Mouse (Mus musculus) olfactory bulb, adult 2 months (tissue): ENCODE results near the gene Rybp. TPM values are rescaled to one million over a fixed set of nuclear protein-coding genes. Genes with fewer than 3 reads are reported as not detected.

ENCODE experiments used
- H3K27ac ChIP-seq: fragments of 200-500 bp; 2 replicates; pipeline ENCODE4 v1.5.1; 2012; ENCODE audit warnings: low read depth, low read length; ENCODE audit not compliant: insufficient read depth
- H3K4me1 ChIP-seq: fragments of 200-500 bp; 2 replicates; pipeline ENCODE4 v1.6.1; 2012; ENCODE audit warnings: low read length; ENCODE audit not compliant: control insufficient read depth, insufficient read depth
- H3K4me3 ChIP-seq: fragments of 200-500 bp; 2 replicates; pipeline ENCODE4 v1.5.1; 2012; ENCODE audit warnings: mild to moderate bottlenecking, low read depth, low read length, moderate library complexity; ENCODE audit not compliant: insufficient read depth
- CTCF ChIP-seq: fragments of 200-500 bp; IDR thresholded peaks from 2 replicates; pipeline ENCODE4 v1.5.1; 2012; ENCODE audit warnings: low read depth, mild to moderate bottlenecking, low read length, moderate library complexity; ENCODE audit not compliant: insufficient read depth
- POLR2A ChIP-seq: fragments of 200-500 bp; IDR thresholded peaks from 2 replicates; pipeline ENCODE4 v1.6.1; 2012; ENCODE audit warnings: mild to moderate bottlenecking, low read depth, low read length, moderate library complexity; ENCODE audit not compliant: insufficient read depth
- WGBS: fragments of 180-500 bp; shearing (Covaris S2); methylation state at CpG from one replicate; pipeline ENCODE4 v1.1.7; 2018; 5-methylcytosine and 5-hydroxymethylcytosine counted together
- polyA plus RNA-seq: library from polyadenylated mRNA; stranded (reverse); fragments of >200 nt; gene quantifications from 2 replicates; pipeline ENCODE4 v1.2.4, GENCODE M21; 2012; ENCODE audit warnings: low replicate concordance; ENCODE audit not compliant: missing spikeins, insufficient read depth, insufficient read length

Gene Rybp
- polyA plus RNA-seq, 1 experiment: not detected

DNA sequence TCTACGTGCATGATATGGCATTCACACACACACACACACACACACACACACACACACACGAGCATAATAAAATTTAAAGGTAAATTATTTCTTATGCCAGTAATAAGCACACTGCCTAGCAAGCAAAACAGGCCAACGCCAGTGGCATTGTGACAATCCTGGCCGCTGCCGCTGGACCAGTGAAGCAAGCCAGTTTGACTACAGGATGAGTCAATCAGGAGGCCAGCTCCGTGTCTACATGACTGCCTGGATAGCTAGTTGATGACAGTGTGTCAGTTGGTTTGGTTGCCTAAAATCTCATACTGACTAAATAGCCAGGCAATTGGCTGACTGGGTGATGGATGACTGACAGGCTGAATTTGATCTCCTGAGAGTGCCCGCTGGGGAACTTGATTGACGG is 69.8 kb downstream of the Rybp start:
- Histone ChIP-seq H3K27ac (no peak overlapping the region), H3K4me3 (no peak overlapping the region), H3K4me1 (peaks cover 53% of the 10 kb centered on the region)
- WGBS: 89% methylated on average over 8 of the region's 8 CpGs
- no peak for TF ChIP-seq POLR2A
- no peak for TF ChIP-seq CTCF

DNA sequence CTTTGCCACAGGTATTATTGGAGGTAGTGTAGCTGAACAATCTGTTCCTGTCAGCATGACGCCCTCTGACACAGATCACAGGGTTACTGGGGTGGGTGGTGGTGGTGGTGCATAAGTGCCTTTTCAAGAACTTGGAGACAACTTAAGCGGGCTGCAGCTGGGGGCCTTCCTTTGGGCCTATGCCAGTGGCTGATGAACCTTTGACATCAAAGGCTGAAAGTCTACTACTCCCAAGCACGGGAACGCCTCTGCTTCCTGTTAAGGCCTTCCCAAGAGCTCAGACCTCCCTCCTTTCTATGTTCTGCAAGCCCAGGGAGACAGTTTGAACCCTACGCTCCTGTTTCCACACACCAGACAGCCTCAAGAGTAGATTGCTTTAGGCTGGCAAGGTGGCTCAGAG is 70.3 kb downstream of the Rybp start:
- no peak overlapping the region for H3K27ac ChIP-seq
- TF ChIP-seq POLR2A: no peak
- TF ChIP-seq CTCF: no peak
- 84% methylated on average over 5 of the region's 5 CpGs for WGBS
- H3K4me1 ChIP-seq: peaks cover 54% of the 10 kb centered on the region
- no peak overlapping the region for H3K4me3 ChIP-seq

DNA sequence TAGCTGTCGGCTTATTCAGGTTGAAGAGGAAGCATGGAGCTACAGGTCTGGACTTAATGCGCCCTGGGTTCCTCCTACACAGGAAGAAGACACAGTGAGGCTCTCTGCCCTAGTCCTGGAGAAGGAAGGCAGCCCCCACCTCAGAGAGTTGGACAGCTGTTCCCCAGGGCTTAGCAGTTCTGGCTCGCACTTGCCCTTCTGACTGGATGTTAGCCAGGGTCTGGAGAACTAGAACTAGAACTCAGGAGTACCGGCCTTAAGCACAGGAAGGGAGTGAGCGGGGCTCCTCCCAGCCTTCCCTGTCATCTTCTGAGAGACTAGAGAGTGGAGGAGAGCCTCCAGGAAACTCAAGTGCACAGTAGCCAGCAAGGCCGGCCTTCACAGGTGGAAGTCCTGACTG is 71.5 kb downstream of the Rybp start:
- WGBS: 84% methylated on average over 6 of the region's 6 CpGs
- Histone ChIP-seq H3K4me1 (peaks cover 54% of the 10 kb centered on the region), H3K27ac (no peak overlapping the region), H3K4me3 (no peak overlapping the region)
- TF ChIP-seq POLR2A (no peak), CTCF (no peak)

DNA sequence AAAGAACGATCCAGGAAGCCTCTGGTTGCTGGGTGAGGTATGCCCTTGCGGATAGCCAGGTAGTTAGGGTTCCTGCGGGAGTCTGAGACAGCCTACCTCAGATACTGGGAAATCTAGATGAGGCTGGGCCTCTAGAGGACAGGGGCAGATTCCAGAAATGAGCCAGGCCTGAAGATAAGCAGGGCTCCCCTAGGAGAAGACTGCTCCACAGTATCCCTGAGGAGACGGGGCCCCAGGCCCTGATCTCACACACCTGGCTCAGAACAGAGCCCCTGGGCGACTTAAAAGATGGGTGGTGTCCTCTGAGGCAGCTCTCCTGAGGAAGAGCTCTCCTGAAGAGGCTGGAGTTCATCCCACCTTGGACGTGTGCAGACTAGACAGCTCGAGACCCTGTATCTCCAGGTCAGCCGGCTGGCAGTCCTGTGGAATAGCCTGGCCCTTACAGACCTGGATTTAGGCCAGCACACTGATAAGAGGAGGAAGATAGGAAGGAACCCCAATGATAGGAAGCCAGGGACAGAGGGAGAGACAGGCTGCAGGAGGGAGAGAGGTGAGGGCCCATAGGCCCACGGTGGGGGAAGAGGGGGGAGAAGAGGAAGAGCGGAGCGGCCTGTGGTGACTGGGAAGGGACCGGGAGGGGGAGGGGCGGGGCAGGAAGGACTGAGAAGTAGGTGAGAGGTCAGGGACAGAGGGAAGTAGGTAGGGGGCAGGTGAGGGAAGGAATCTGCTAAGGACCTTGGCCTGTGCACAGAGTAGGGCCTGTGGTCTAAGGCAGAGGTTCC is 73.0 kb downstream of the Rybp start:
- 85% methylated on average over 13 of the region's 13 CpGs for WGBS
- no peak for TF ChIP-seq POLR2A
- no peak for TF ChIP-seq CTCF
- Histone ChIP-seq H3K4me1 (peaks cover 52% of the 10 kb centered on the region), H3K27ac (no peak overlapping the region), H3K4me3 (no peak overlapping the region)

DNA sequence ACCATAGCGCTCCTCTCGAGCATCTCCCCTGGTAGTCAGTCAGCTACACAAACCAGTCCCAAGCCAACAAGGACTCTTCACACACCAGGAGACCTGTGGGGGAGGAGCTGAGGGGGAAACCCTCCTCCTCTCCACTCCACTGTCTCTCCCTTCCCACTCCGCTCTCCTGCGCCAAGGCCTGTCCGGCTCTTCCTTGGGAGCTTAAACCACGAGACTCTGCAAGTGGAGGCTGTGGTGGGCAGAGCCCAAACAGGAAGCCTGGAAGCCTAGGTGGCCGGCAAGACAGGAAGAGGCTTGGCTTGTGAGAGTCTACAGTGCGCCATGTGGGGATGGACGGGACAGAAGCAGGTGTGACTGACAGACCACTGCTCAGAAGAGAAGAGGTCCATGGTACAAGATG is 73.7 kb downstream of the Rybp start:
- peaks cover 46% of the 10 kb centered on the region for H3K4me1 ChIP-seq
- TF ChIP-seq POLR2A: no peak
- 86% methylated on average over 9 of the region's 9 CpGs for WGBS
- H3K4me3 ChIP-seq: no peak overlapping the region
- H3K27ac ChIP-seq: no peak overlapping the region

- 40% methylated on average over 7 of the region's 7 CpGs for WGBS
- Histone ChIP-seq H3K4me1 (peaks cover 42% of the 10 kb centered on the region), H3K4me3 (no peak overlapping the region), H3K27ac (no peak overlapping the region)
- TF ChIP-seq CTCF: no peak
Observed at GRCm38 (mm10) chr6:100212820-100213219, 74.5 kb downstream of the Rybp start.

DNA sequence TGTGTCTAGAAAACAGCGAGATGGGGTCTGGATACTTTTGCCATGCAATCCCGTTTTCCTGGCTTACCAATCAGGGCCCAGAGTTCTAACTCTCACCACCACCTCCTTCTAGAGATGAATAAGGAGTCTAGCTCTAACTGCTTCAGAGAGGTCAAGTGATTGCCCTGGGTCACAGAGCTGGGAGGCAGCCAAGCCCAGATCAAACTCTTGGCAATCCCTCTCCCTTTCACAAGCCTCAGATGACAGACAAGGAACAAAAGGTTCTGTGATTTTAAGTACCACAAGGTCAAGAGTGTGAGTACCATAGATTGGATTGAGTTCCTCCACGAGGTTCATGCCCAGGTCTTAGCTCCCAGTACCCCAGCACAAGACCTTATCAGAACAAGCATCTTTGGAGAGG is 75.6 kb downstream of the Rybp start:
- H3K27ac ChIP-seq: no peak overlapping the region
- peaks cover 44% of the 10 kb centered on the region for H3K4me1 ChIP-seq
- WGBS: 93% methylated on average over 3 of the region's 3 CpGs
- H3K4me3 ChIP-seq: no peak overlapping the region
- no peak for TF ChIP-seq CTCF
- TF ChIP-seq POLR2A: no peak

GRCm38 (mm10) chr6:100210517-100210916 is 76.8 kb downstream of the Rybp start:
- no peak for TF ChIP-seq POLR2A
- no peak for TF ChIP-seq CTCF

DNA sequence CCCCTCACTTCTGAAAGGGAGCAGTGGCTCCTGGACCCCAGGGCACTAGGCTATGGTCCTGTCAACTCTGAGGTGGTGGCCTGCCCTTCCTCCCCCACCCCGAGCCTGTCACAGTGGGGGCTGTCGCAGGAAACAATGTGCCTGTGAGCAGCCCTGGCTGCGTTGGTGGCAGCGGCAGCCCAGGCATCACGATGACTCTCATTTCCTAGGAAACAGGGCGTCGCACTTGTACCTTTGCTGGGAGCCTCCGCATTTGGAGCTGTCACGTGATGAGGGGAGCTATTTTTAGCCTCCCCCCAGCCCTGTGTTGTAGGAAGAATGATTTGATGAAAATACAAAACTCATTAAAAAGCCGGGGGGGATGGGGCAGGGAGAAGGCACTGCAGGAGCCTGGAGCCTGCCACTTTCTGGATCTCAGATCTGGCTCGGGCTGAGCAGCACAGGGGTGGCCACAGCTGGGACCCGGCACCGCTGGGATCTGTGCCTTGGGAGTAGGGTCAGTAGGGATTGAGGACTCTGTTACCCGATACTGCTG is 80.5 kb downstream of the Rybp start:
- no peak for TF ChIP-seq CTCF
- TF ChIP-seq POLR2A: no peak
- H3K4me1 ChIP-seq: peaks cover 34% of the 10 kb centered on the region
- WGBS: 7% methylated on average over 14 of the region's 14 CpGs
- H3K4me3 ChIP-seq: no peak overlapping the region
- H3K27ac ChIP-seq: peak overlapping the region; percentile 47

More at GRCm38 (mm10) chr6:100210517-100210916, 76.8 kb downstream of the Rybp start:
- WGBS: 85% methylated on average over 1 of the region's 1 CpGs
- Histone ChIP-seq H3K4me3 (no peak overlapping the region), H3K4me1 (peaks cover 44% of the 10 kb centered on the region), H3K27ac (no peak overlapping the region)
